Mouse (Mus musculus) limb, embryonic 12.5 days (tissue): Measurements from ENCODE around the gene Vmn1r104. TPM values are rescaled to one million over a fixed set of nuclear protein-coding genes. Genes with fewer than 3 reads are reported as not detected.
"Not testable (repeated sequence)": the region's sequence is repeated elsewhere in the genome, so short reads cannot be mapped to it uniquely, and the experiment has no call there.

Source experiments
- ATAC-seq: fragments of 200-750 bp; cut with Nextera tagmentation; 2 replicates; pipeline ENCODE4 v1.8.0; 2017; ENCODE audit warnings: low read depth, moderate TSS enrichment; ENCODE audit not compliant: insufficient number of reproducible peaks, insufficient read depth, low FRiP score, low TSS enrichment
- H3K27ac ChIP-seq: fragments of 300-500 bp; sonication (generic); 2 replicates; pipeline ENCODE4 v1.5.1; 2016; ENCODE audit warnings: mild to moderate bottlenecking, moderate library complexity
- H3K27me3 ChIP-seq: fragments of 300-500 bp; sonication (generic); 2 replicates; pipeline ENCODE4 v1.6.1; 2016; ENCODE audit warnings: mild to moderate bottlenecking, moderate library complexity
- H3K36me3 ChIP-seq: fragments of 300-500 bp; sonication (generic); 2 replicates; pipeline ENCODE4 v1.6.1; 2016; ENCODE audit warnings: mild to moderate bottlenecking, moderate library complexity
- H3K4me1 ChIP-seq: fragments of 300-500 bp; sonication (generic); replicated peaks from 2 replicates; pipeline ENCODE4 v1.6.1; 2016
- H3K4me2 ChIP-seq: fragments of 300-500 bp; sonication (generic); 2 replicates; pipeline ENCODE4 v1.6.1; 2016; ENCODE audit warnings: mild to moderate bottlenecking, moderate library complexity
- H3K4me3 ChIP-seq: fragments of 300-500 bp; sonication (generic); replicated peaks from 2 replicates; pipeline ENCODE4 v1.5.1; 2016; ENCODE audit warnings: mild to moderate bottlenecking
- H3K9ac ChIP-seq: fragments of 300-500 bp; sonication (generic); replicated peaks from 2 replicates; pipeline ENCODE4 v1.6.1; 2016; ENCODE audit warnings: mild to moderate bottlenecking, moderate library complexity
- H3K9me3 ChIP-seq: fragments of 300-500 bp; sonication (generic); 2 replicates; pipeline ENCODE4 v1.6.1; 2016; ENCODE audit warnings: mild to moderate bottlenecking, moderate library complexity
- WGBS: fragments of 180-500 bp; shearing (Covaris S2); methylation state at CpG from one replicate; pipeline ENCODE4 v1.1.7; 2016; 5-methylcytosine and 5-hydroxymethylcytosine counted together
- polyA plus RNA-seq: library from polyadenylated mRNA; unstranded; fragments of >200 nt; fragmentation: Nextera tagmentation; extraction: Ambion mirVana; gene quantifications from 2 replicates; pipeline ENCODE4 v1.2.1, GENCODE M21; 2016

Gene Vmn1r104
- not detected in 2 replicates for polyA plus RNA-seq

DNA sequence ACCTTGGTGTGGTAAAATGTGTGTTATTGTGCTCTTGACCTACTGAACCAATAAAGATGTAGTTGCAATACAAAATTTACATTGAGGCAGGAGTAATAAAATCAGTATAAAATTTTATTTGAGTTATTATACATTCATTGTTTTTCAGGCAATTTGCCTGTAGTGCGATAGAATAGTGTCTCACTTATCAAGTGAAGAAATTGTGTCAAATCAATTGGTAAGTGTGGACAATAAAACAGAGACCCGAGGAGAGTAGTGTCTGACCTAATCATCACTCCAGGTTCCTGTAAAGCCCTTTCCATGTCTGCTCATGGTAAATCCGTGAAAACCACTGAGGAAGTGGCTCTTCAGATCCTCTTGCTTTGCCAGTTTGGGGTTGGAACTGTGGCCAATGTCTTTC lies at the start of gene Vmn1r104:
Gene Vmn1r104, plus strand, starts transcription at position 301 of the 400 bp plus-strand sequence.
- not testable (repeated sequence) for H3K36me3 ChIP-seq, H3K4me2 ChIP-seq, H3K27me3 ChIP-seq, H3K9me3 ChIP-seq, H3K9ac ChIP-seq, H3K4me1 ChIP-seq, H3K27ac ChIP-seq, H3K4me3 ChIP-seq, ATAC-seq
- no CpG with 5 or more reads among the region's 3 CpGs for WGBS

DNA sequence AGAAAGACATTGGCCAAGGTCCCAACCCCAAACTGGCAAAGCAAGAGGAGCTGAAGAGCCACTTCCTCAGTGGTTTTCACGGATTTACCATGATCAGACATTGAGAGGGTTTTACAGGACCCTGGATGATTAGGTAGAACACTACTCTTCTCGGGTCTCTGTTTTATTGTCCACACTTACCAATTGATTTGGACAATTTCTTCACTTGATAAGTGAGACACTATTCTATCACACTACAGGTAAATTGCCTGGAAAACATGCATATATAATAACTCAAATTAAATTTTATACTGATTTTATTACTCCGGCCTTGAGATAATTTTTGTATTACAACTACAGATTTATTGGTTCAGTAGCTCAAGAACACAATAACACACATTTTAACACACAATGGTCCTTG lies 23.2 kb upstream of the Vmn1r104 start, which contains the start of gene Vmn1r103:
Gene Vmn1r103, minus strand, starts transcription at position 101 of the 400 bp plus-strand sequence.
- not testable (repeated sequence) for H3K4me2 ChIP-seq, H3K4me3 ChIP-seq, H3K27ac ChIP-seq, H3K9me3 ChIP-seq, H3K9ac ChIP-seq, ATAC-seq, H3K36me3 ChIP-seq, H3K4me1 ChIP-seq, H3K27me3 ChIP-seq
- no CpG with 5 or more reads among the region's 3 CpGs for WGBS

GRCm38 (mm10) chr7:20545657-20546056 lies 12.0 kb downstream of the Vmn1r104 start, which contains the start of gene Gm5726:
TSS of gene Gm5726 (minus strand) at chr7:20545757.
- WGBS, result no CpG with 5 or more reads among the region's 1 CpGs
- not testable (repeated sequence) for H3K27me3 ChIP-seq, H3K4me2 ChIP-seq, H3K4me3 ChIP-seq, ATAC-seq, H3K9ac ChIP-seq, H3K4me1 ChIP-seq, H3K9me3 ChIP-seq, H3K36me3 ChIP-seq, H3K27ac ChIP-seq

DNA sequence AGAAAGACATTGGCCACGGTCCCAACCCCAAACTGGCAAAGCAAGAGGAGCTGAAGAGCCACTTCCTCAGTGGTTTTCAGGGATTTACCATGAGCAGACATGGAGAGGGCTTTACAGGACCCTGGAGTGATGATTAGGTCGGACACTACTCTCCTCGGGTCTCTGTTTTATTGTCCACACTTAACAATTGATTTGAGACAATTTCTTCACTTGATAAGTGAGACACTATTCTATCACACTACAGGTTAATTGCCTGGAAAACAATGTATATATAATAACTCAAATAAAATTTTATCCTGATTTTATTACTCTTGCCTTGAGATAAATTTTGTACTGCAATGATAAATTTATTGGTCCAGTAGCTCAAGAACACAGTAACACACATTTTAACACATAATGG lies 42.5 kb downstream of the Vmn1r104 start, which contains the start of gene Gm4141:
Gene Gm4141, minus strand, starts transcription at position 101 of the 400 bp plus-strand sequence.
- not testable (repeated sequence) for H3K4me3 ChIP-seq, H3K27me3 ChIP-seq, H3K4me2 ChIP-seq, H3K36me3 ChIP-seq, H3K9ac ChIP-seq, H3K27ac ChIP-seq, H3K9me3 ChIP-seq, H3K4me1 ChIP-seq, ATAC-seq
- no CpG with 5 or more reads among the region's 3 CpGs for WGBS

Other genes starting within 250 kb of the Vmn1r104 start
- not detected in 2 replicates for gene Gm4133, start 199.8 kb upstream of the Vmn1r104 start, polyA plus RNA-seq
- gene Gm5728, start 158.4 kb upstream of the Vmn1r104 start, polyA plus RNA-seq, result not detected in 2 replicates
- not detected in 2 replicates for gene Vmn1r100, start 115.9 kb upstream of the Vmn1r104 start, polyA plus RNA-seq
- gene Vmn1r101, start 91.2 kb upstream of the Vmn1r104 start, polyA plus RNA-seq, result not detected in 2 replicates
- gene Gm10670, start 58.9 kb upstream of the Vmn1r104 start, polyA plus RNA-seq, result not detected in 2 replicates
- gene Vmn1r103, start 23.3 kb upstream of the Vmn1r104 start, polyA plus RNA-seq, result not detected in 2 replicates
- not detected in 2 replicates for gene Gm5726, start 11.9 kb downstream of the Vmn1r104 start, polyA plus RNA-seq
- gene Gm4141, start 42.4 kb downstream of the Vmn1r104 start, polyA plus RNA-seq, result not detected in 2 replicates
- not detected in 2 replicates for gene Gm4513, start 65.2 kb downstream of the Vmn1r104 start, polyA plus RNA-seq
- gene Vmn1r107, start 135.1 kb downstream of the Vmn1r104 start, polyA plus RNA-seq, result not detected in 2 replicates
- not detected in 2 replicates for gene Vmn1r111, start 169.4 kb downstream of the Vmn1r104 start, polyA plus RNA-seq
- not detected in 2 replicates for gene Gm10668, start 196.8 kb downstream of the Vmn1r104 start, polyA plus RNA-seq
- not detected in 2 replicates for gene Vmn1r112, start 237.3 kb downstream of the Vmn1r104 start, polyA plus RNA-seq